Mouse (Mus musculus) embryonic facial prominence, embryonic 10.5 days (tissue): ENCODE data around the gene Pprc1. TPM values are rescaled to one million over a fixed set of nuclear protein-coding genes. Genes with fewer than 3 reads are reported as not detected.

Experiments used
- DNase-seq: peaks from one replicate; pipeline ENCODE4 v3.0.0-alpha.2; 2017; ENCODE audit warnings: low spot score
- H3K27ac ChIP-seq: fragments of 300-500 bp; sonication (generic); replicated peaks from 2 replicates; pipeline ENCODE4 v1.5.1; 2016; ENCODE audit warnings: mild to moderate bottlenecking
- H3K27me3 ChIP-seq: fragments of 300-500 bp; sonication (generic); replicated peaks from 2 replicates; pipeline ENCODE4 v1.6.1; 2016; ENCODE audit warnings: low read depth, mild to moderate bottlenecking; ENCODE audit not compliant: poor library complexity, severe bottlenecking
- H3K36me3 ChIP-seq: fragments of 300-500 bp; sonication (generic); replicated peaks from 2 replicates; pipeline ENCODE4 v1.6.1; 2016; ENCODE audit warnings: mild to moderate bottlenecking, moderate library complexity
- H3K4me1 ChIP-seq: fragments of 300-500 bp; sonication (generic); 2 replicates; pipeline ENCODE4 v1.6.1; 2016
- H3K4me3 ChIP-seq: fragments of 300-500 bp; sonication (generic); 2 replicates; pipeline ENCODE4 v1.5.1; 2016; ENCODE audit warnings: mild to moderate bottlenecking, moderate library complexity
- H3K9me3 ChIP-seq: fragments of 300-500 bp; sonication (generic); 2 replicates; pipeline ENCODE4 v1.6.1; 2016; ENCODE audit warnings: mild to moderate bottlenecking
- WGBS: fragments of 180-500 bp; shearing (Covaris S2); methylation state at CpG from one replicate; pipeline ENCODE4 v1.1.7; 2016; 5-methylcytosine and 5-hydroxymethylcytosine counted together
- polyA plus RNA-seq: library from polyadenylated mRNA; unstranded; fragments of >200 nt; fragmentation: Nextera tagmentation; extraction: Ambion mirVana; gene quantifications from 2 replicates; pipeline ENCODE4 v1.2.1, GENCODE M21; 2016

Gene Pprc1
- polyA plus RNA-seq, 1 experiment from 2014 or later = 55.2 TPM

GRCm38 (mm10) chr19:46074266-46074665 is 29.6 kb downstream of the Pprc1 start:
- DNase-seq = no peak
- Histone ChIP-seq H3K4me1 (peaks cover 19% of the 10 kb centered on the region), H3K4me3 (no peak overlapping the region), H3K27ac (no peak overlapping the region), H3K9me3 (no peaks in the 10 kb centered on the region), H3K27me3 (no peaks in the 10 kb centered on the region), H3K36me3 (peaks cover 74% of the 10 kb centered on the region)
- 89% methylated on average over 5 of the region's 5 CpGs for WGBS

- Histone ChIP-seq H3K9me3 (no peaks in the 10 kb centered on the region), H3K36me3 (peaks cover 74% of the 10 kb centered on the region)
Measured at GRCm38 (mm10) chr19:46075616-46076607, 31.2 kb downstream of the Pprc1 start, which contains the start of gene Nolc1. Gene Nolc1, plus strand, starts transcription at chr19:46075863.

GRCm38 (mm10) chr19:46078535-46078934 is 33.8 kb downstream of the Pprc1 start:
- Histone ChIP-seq H3K36me3 (peaks cover 74% of the 10 kb centered on the region), H3K9me3 (no peaks in the 10 kb centered on the region), H3K4me1 (peaks cover 19% of the 10 kb centered on the region), H3K4me3 (no peak overlapping the region), H3K27me3 (no peaks in the 10 kb centered on the region), H3K27ac (no peak overlapping the region)
- DNase-seq = no peak
- 67% methylated on average over 3 of the region's 3 CpGs for WGBS

More at GRCm38 (mm10) chr19:46075616-46076607, 31.2 kb downstream of the Pprc1 start, which contains the start of gene Nolc1:
- H3K27me3 ChIP-seq = no peaks in the 10 kb centered on the region
- peak; percentile 99 for DNase-seq
- H3K4me1 ChIP-seq = peaks cover 19% of the 10 kb centered on the region
- WGBS = under 1% methylated on average over 66 of the region's 66 CpGs
- H3K4me3 ChIP-seq = peak within 1 kb of the TSS; percentile 79
- H3K27ac ChIP-seq = peak within 1 kb of the TSS; percentile 87

GRCm38 (mm10) chr19:46085185-46085584 is 40.5 kb downstream of the Pprc1 start:
- no peaks in the 10 kb centered on the region for H3K27me3 ChIP-seq
- H3K4me3 ChIP-seq = no peak overlapping the region
- no peaks in the 10 kb centered on the region for H3K9me3 ChIP-seq
- 96% methylated on average over 8 of the region's 8 CpGs for WGBS
- H3K27ac ChIP-seq = no peak overlapping the region
- no peak for DNase-seq
- peaks cover 65% of the 10 kb centered on the region for H3K36me3 ChIP-seq
- H3K4me1 ChIP-seq = no peaks in the 10 kb centered on the region

GRCm38 (mm10) chr19:46086337-46086736 is 41.7 kb downstream of the Pprc1 start:
- peak; percentile 50 for DNase-seq
- no peak overlapping the region for H3K4me3 ChIP-seq
- H3K27ac ChIP-seq = no peak overlapping the region
- WGBS = 57% methylated on average over 3 of the region's 3 CpGs
- peaks cover 54% of the 10 kb centered on the region for H3K36me3 ChIP-seq
- H3K9me3 ChIP-seq = no peaks in the 10 kb centered on the region
- H3K4me1 ChIP-seq = no peaks in the 10 kb centered on the region
- H3K27me3 ChIP-seq = no peaks in the 10 kb centered on the region

- 83% methylated on average over 7 of the region's 7 CpGs for WGBS
- H3K27me3 ChIP-seq = no peaks in the 10 kb centered on the region
- H3K4me1 ChIP-seq = no peaks in the 10 kb centered on the region
- H3K4me3 ChIP-seq = no peak overlapping the region
- DNase-seq = peak; percentile 5
- H3K9me3 ChIP-seq = no peaks in the 10 kb centered on the region
- peaks cover 39% of the 10 kb centered on the region for H3K36me3 ChIP-seq
- no peak overlapping the region for H3K27ac ChIP-seq
Measured at GRCm38 (mm10) chr19:46087871-46088270, 43.2 kb downstream of the Pprc1 start.

- H3K4me3 ChIP-seq = no peak overlapping the region
- 84% methylated on average over 4 of the region's 4 CpGs for whole genome bisulfite sequencing
Measured at GRCm38 (mm10) chr19:46091641-46092040, 47.0 kb downstream of the Pprc1 start.

GRCm38 (mm10) chr19:46094144-46094543 is 49.5 kb downstream of the Pprc1 start:
- H3K9me3 ChIP-seq = no peaks in the 10 kb centered on the region
- no peak overlapping the region for H3K27ac ChIP-seq
- 96% methylated on average over 2 of the region's 2 CpGs for WGBS
- H3K4me3 ChIP-seq = no peak overlapping the region
- no peaks in the 10 kb centered on the region for H3K27me3 ChIP-seq
- DNase-seq = no peak
- no peaks in the 10 kb centered on the region for H3K36me3 ChIP-seq
- no peaks in the 10 kb centered on the region for H3K4me1 ChIP-seq

More at GRCm38 (mm10) chr19:46091641-46092040, 47.0 kb downstream of the Pprc1 start:
- no peak for DNase-seq
- no peak overlapping the region for H3K27ac ChIP-seq
- H3K9me3 ChIP-seq = no peaks in the 10 kb centered on the region
- no peaks in the 10 kb centered on the region for H3K4me1 ChIP-seq
- H3K27me3 ChIP-seq = no peaks in the 10 kb centered on the region
- H3K36me3 ChIP-seq = peaks cover under 1% of the 10 kb centered on the region

- no peak overlapping the region for H3K27ac ChIP-seq
- no peaks in the 10 kb centered on the region for H3K36me3 ChIP-seq
- no peaks in the 10 kb centered on the region for H3K9me3 ChIP-seq
- 88% methylated on average over 4 of the region's 4 CpGs for WGBS
- no peak for DNase-seq
- H3K4me1 ChIP-seq = no peaks in the 10 kb centered on the region
- H3K4me3 ChIP-seq = no peak overlapping the region
- no peaks in the 10 kb centered on the region for H3K27me3 ChIP-seq
Measured at GRCm38 (mm10) chr19:46095291-46095690, 50.6 kb downstream of the Pprc1 start.

- Histone ChIP-seq H3K27ac (no peak overlapping the region), H3K9me3 (no peaks in the 10 kb centered on the region), H3K27me3 (no peaks in the 10 kb centered on the region), H3K36me3 (no peaks in the 10 kb centered on the region), H3K4me1 (no peaks in the 10 kb centered on the region), H3K4me3 (no peak overlapping the region)
- 85% methylated on average over 5 of the region's 5 CpGs for WGBS
- no peak for DNase-seq
Measured at GRCm38 (mm10) chr19:46096396-46096795, 51.7 kb downstream of the Pprc1 start.

GRCm38 (mm10) chr19:46099561-46099960 is 54.9 kb downstream of the Pprc1 start:
- no peaks in the 10 kb centered on the region for H3K4me1 ChIP-seq
- DNase-seq = no peak
- WGBS = 93% methylated on average over 3 of the region's 3 CpGs

GRCm38 (mm10) chr19:46103437-46104186 is 58.9 kb downstream of the Pprc1 start:
- DNase-seq = no peak
- H3K4me1 ChIP-seq = no peaks in the 10 kb centered on the region
- H3K4me3 ChIP-seq = no peak overlapping the region
- no peak overlapping the region for H3K27ac ChIP-seq
- H3K27me3 ChIP-seq = no peaks in the 10 kb centered on the region
- no peaks in the 10 kb centered on the region for H3K9me3 ChIP-seq
- 85% methylated on average over 6 of the region's 6 CpGs for WGBS
- H3K36me3 ChIP-seq = no peaks in the 10 kb centered on the region

More at GRCm38 (mm10) chr19:46099561-46099960, 54.9 kb downstream of the Pprc1 start:
- Histone ChIP-seq H3K27me3 (no peaks in the 10 kb centered on the region), H3K27ac (no peak overlapping the region), H3K36me3 (no peaks in the 10 kb centered on the region), H3K9me3 (no peaks in the 10 kb centered on the region), H3K4me3 (no peak overlapping the region)
